Mouse (Mus musculus): Measurements from ENCODE around the gene Soat2. TPM values are rescaled to one million over a fixed set of nuclear protein-coding genes. Genes with fewer than 3 reads are reported as not detected.

Gene Soat2
- polyA plus RNA-seq, 1 experiment = 0.14 TPM

DNA sequence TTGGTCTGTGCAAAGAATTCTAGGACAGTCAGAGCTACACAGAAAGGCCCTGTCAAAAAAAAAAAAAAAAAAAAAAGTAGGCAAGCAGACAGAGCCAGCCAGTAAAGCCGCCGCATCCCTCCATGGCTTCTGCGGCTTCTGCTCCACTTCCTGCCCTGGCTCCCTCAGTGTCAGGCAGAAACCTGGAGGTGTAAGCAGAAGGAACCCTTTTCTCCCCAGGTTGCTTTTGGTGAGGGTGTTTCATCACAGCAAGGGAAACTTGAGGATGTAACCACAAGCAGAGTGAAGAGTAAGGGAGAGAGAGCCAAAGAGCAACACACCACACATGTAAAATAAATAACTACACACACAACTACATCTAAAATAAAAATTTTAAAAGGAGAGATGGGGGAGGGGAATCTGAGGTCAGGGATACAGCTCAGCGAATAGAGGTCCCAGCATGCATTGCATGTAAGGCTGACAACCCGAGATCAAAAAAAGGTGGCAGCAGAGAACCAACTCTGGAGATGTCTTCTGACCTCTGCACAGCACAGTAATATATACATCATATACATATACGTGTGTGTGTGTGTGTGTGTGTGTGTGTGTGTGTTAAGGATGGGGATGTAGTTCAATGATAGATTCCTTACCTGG is 15.3 kb downstream of the Soat2 start:
- no peaks in the 10 kb centered on the region; the same call in 1 of the 2 replicates for H3K4me1 ChIP-seq (ENCODE audit: control insufficient read depth, insufficient read depth, low read length)
- no peaks in the 10 kb centered on the region for H3K36me3 ChIP-seq (ENCODE audit: control insufficient read depth, insufficient read depth, low read length)
- H3K27me3 ChIP-seq (ENCODE audit: control insufficient read depth, insufficient read depth, low read length) = no peaks in the 10 kb centered on the region
- TF ChIP-seq CTCF (IDR thresholded peaks at IDR 0.05; ENCODE audit: control insufficient read depth, insufficient read depth, insufficient replicate concordance, low read depth, low read length) = no peak
- no peak for TF ChIP-seq POLR2A (IDR thresholded peaks at IDR 0.05; ENCODE audit: control insufficient read depth, low read depth, low read length)
- H3K4me3 ChIP-seq (ENCODE audit: control insufficient read depth, low read depth, low read length) = no peak overlapping the region
- H3K27ac ChIP-seq (ENCODE audit: control insufficient read depth, insufficient read depth, low read depth, low read length) = no peak overlapping the region

DNA sequence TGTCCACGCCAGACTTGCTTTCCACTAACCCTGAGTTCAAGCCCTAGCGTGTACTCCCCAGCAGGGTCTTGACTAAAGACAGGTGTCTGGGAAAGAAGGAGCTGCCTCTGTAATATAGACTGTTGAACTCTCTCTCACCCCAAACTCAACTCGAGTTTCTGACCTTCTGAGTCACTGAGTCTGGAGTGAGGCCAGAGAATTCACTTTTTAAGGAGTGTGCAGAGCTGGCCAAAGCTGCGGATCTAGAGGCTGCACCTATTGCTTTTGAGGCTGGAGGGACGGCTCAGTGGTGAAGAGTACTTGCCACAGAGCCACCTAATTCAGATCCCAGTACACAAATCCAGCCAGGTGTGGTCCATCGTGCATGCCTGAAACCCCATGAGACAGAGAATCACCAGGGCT is 17.3 kb downstream of the Soat2 start:
- H3K4me1 ChIP-seq (ENCODE audit: control insufficient read depth, insufficient read depth, low read length) = no peaks in the 10 kb centered on the region
- H3K27me3 ChIP-seq (ENCODE audit: control insufficient read depth, insufficient read depth, low read length) = no peaks in the 10 kb centered on the region
- no peak for TF ChIP-seq POLR2A (IDR thresholded peaks at IDR 0.05; ENCODE audit: control insufficient read depth, low read depth, low read length)
- no peak for TF ChIP-seq CTCF (IDR thresholded peaks at IDR 0.05; ENCODE audit: control insufficient read depth, insufficient read depth, insufficient replicate concordance, low read depth, low read length)
- no peaks in the 10 kb centered on the region for H3K36me3 ChIP-seq (ENCODE audit: control insufficient read depth, insufficient read depth, low read length)
- no peak overlapping the region for H3K4me3 ChIP-seq (ENCODE audit: control insufficient read depth, low read depth, low read length)
- no peak overlapping the region; the same call in 1 of the 2 replicates for H3K27ac ChIP-seq (ENCODE audit: control insufficient read depth, insufficient read depth, low read depth, low read length)

DNA sequence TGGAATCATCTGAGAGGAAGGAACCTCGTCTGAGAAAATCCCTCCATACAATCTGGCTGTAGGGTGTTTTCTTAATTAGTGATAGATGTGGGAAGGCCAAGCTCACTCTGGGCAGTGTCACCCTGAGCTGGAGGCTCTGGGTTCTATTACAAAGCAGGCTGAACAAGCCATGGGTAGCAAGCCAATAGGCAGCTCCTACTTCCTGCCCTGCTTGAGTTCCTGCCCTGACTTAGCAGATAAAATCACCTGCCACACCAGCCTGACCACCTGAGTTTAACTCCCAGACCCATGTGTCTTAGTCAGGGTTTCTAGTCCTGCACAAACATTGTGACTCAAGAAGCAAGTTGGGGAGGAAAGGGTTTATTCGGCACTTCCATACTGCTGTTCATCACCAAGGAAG is 18.7 kb downstream of the Soat2 start:
- Histone ChIP-seq H3K4me3 (ENCODE audit: control insufficient read depth, low read depth, low read length) (no peak overlapping the region), H3K36me3 (ENCODE audit: control insufficient read depth, insufficient read depth, low read length) (no peaks in the 10 kb centered on the region), H3K27me3 (ENCODE audit: control insufficient read depth, insufficient read depth, low read length) (no peaks in the 10 kb centered on the region), H3K27ac (ENCODE audit: control insufficient read depth, insufficient read depth, low read depth, low read length) (no peak overlapping the region), H3K4me1 (ENCODE audit: control insufficient read depth, insufficient read depth, low read length) (no peaks in the 10 kb centered on the region)
- TF ChIP-seq POLR2A (IDR thresholded peaks at IDR 0.05; ENCODE audit: control insufficient read depth, low read depth, low read length) = no peak
- TF ChIP-seq CTCF (IDR thresholded peaks at IDR 0.05; ENCODE audit: control insufficient read depth, insufficient read depth, insufficient replicate concordance, low read depth, low read length) = no peak

DNA sequence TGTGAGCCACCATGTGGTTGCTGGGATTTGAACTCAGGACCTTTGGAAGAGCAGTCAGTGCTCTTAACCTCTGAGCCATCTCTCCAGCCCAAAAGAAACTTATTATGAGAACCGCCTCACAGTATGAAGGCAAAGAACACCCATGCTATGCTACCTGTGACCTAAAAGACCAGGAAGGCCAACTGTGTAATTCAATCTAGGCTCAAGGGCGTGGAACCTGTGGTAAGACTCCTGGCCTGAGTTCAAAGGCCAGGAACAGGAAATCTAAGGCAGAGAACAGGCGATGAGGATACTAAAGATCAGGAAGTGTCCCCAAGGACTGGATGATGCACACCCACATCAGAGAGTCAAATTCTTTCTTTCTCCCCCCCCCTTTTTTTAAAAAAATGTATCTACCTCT is 23.3 kb downstream of the Soat2 start:
- TF ChIP-seq POLR2A (IDR thresholded peaks at IDR 0.05; ENCODE audit: control insufficient read depth, low read depth, low read length) (no peak), CTCF (IDR thresholded peaks at IDR 0.05; ENCODE audit: control insufficient read depth, insufficient read depth, insufficient replicate concordance, low read depth, low read length) (no peak)
- Histone ChIP-seq H3K27ac (ENCODE audit: control insufficient read depth, insufficient read depth, low read depth, low read length) (no peak overlapping the region), H3K4me3 (ENCODE audit: control insufficient read depth, low read depth, low read length) (no peak overlapping the region), H3K36me3 (ENCODE audit: control insufficient read depth, insufficient read depth, low read length) (no peaks in the 10 kb centered on the region), H3K4me1 (ENCODE audit: control insufficient read depth, insufficient read depth, low read length) (no peaks in the 10 kb centered on the region), H3K27me3 (ENCODE audit: control insufficient read depth, insufficient read depth, low read length) (no peaks in the 10 kb centered on the region)

DNA sequence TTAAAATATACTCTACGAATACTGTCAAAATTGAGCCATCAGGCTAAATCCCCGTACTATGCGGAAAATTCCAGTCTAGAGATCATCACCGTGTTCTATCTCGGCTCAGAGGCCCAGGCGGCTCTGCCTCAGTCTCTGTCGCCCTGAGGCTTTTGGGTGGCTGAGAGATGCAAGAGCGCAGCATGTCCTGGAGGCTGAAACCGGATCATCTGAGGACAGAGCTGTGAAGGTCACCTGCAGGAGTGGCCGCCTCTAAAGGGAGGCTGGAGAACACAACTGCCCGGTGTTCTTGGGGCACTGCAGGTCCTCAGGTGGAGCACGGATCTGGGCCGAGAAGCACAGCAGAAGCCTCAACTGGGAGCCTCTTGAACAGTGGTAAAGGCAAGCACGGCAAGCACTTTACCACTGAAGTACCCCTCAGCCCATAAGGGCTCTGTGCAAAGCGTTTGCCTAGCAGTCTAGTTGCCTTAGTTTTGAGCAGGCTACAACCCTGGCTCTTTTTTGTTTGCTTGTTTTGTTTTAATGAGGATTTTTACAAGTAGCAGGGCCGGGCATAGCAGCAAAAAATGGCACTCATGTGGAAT is 25.5 kb downstream of the Soat2 start:
- Histone ChIP-seq H3K4me1 (ENCODE audit: control insufficient read depth, insufficient read depth, low read length) (no peaks in the 10 kb centered on the region), H3K27me3 (ENCODE audit: control insufficient read depth, insufficient read depth, low read length) (no peaks in the 10 kb centered on the region), H3K36me3 (ENCODE audit: control insufficient read depth, insufficient read depth, low read length) (no peaks in the 10 kb centered on the region), H3K27ac (ENCODE audit: control insufficient read depth, insufficient read depth, low read depth, low read length) (no peak overlapping the region), H3K4me3 (ENCODE audit: control insufficient read depth, low read depth, low read length) (no peak overlapping the region)
- TF ChIP-seq POLR2A (IDR thresholded peaks at IDR 0.05; ENCODE audit: control insufficient read depth, low read depth, low read length) (no peak), CTCF (IDR thresholded peaks at IDR 0.05; ENCODE audit: control insufficient read depth, insufficient read depth, insufficient replicate concordance, low read depth, low read length) (no peak)

DNA sequence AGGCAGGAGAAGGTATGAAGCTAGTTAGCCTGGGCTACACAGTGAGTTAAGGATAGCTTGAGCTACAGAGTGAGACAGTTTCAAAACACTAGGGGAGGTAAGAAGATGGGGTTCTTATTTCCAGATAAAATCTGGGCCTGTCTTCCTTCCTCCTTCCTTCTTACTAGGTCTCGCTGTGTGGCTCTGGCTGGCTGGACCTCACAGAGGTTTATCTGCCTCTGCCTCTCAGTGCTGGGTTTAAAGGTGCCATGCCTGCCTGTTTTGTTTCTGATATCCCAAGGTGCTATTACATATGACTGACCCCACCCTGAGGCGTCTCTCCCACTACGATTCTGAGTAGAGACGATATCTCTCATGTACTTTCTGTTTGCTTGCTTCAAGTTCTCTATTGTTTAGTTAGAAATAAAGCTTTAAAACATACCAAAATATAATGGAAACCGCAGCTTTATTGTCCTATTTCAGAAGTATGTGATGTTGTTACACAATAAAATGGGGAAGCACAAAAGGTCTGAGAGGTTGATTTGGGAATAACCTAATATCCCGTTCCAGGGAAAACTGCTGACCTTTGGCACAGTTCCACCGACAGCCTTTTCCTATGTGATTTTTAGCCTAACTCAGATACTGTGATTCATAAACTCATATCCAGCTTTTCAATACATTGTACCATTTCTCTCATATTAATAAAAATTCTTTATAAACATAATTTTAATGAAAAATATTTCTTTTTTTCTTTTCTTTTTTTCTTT is 26.4 kb downstream of the Soat2 start:
- H3K27ac ChIP-seq (ENCODE audit: control insufficient read depth, insufficient read depth, low read depth, low read length) = no peak overlapping the region
- H3K27me3 ChIP-seq (ENCODE audit: control insufficient read depth, insufficient read depth, low read length) = no peaks in the 10 kb centered on the region
- H3K4me1 ChIP-seq (ENCODE audit: control insufficient read depth, insufficient read depth, low read length) = no peaks in the 10 kb centered on the region
- no peaks in the 10 kb centered on the region for H3K36me3 ChIP-seq (ENCODE audit: control insufficient read depth, insufficient read depth, low read length)
- no peak overlapping the region for H3K4me3 ChIP-seq (ENCODE audit: control insufficient read depth, low read depth, low read length)
- TF ChIP-seq POLR2A (IDR thresholded peaks at IDR 0.05; ENCODE audit: control insufficient read depth, low read depth, low read length) (no peak), CTCF (IDR thresholded peaks at IDR 0.05; ENCODE audit: control insufficient read depth, insufficient read depth, insufficient replicate concordance, low read depth, low read length) (no peak)

DNA sequence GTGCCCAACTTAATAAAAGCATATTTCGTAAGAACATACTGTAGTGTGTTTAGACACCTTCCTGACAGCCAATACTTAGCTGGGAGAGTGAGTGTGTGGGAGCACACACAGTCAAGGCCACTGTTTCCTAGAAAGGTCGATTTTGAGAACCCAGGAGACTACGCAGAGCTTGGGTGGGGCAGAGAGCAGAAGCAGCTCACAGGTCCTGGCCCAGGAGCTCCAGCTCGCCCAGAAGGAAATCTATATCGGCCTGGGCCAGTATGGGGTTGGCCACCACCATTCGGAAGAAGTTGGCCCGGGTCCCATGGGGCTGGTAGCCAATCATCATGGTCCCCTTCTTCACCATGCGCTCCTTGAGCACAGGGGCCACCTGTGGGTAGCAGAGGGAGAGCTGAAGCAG is 27.1 kb downstream of the Soat2 start:
- no peak for TF ChIP-seq POLR2A (IDR thresholded peaks at IDR 0.05; ENCODE audit: control insufficient read depth, low read depth, low read length)
- no peak for TF ChIP-seq CTCF (IDR thresholded peaks at IDR 0.05; ENCODE audit: control insufficient read depth, insufficient read depth, insufficient replicate concordance, low read depth, low read length)
- H3K36me3 ChIP-seq (ENCODE audit: control insufficient read depth, insufficient read depth, low read length) = no peaks in the 10 kb centered on the region
- H3K4me3 ChIP-seq (ENCODE audit: control insufficient read depth, low read depth, low read length) = no peak overlapping the region
- H3K27me3 ChIP-seq (ENCODE audit: control insufficient read depth, insufficient read depth, low read length) = no peaks in the 10 kb centered on the region
- no peaks in the 10 kb centered on the region for H3K4me1 ChIP-seq (ENCODE audit: control insufficient read depth, insufficient read depth, low read length)
- no peak overlapping the region for H3K27ac ChIP-seq (ENCODE audit: control insufficient read depth, insufficient read depth, low read depth, low read length)
